Mouse (Mus musculus): Measurements from ENCODE around the gene Gna11.

Gna11 gene

DNA sequence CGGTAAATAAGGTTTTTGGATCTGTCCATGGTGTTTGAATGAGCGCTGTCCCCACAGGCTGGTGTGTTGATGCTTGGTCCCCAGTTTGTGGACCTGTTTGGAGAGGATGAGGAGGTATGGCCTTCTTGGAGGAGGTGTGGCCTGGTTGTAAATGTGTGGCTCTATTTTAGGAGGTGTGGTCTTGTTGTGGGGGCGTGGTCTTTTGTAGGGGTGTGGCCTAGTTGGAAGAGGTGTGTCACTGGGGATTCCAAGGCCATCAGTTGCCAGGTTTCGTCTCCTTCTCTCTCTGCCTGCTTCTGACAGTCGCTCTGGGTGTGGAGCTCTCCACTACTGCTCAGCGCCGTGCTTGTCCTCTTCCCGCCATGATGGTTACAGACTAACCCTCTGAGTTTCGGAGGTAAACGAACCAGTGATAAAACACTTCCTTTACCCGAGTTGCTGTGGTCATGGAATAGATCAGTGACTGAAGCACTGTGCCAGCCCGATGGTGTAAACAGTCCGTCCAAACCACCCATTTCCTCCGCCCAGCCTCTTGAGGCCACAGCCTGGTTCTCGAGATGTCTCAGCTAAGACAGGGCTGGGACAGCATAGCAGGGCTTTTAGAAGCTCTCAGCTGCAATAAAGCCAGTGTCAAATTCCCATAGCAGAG lies 39.9 kb downstream of the Gna11 start:
- no peak for DNase-seq (ENCODE audit: low spot score in 2 of 2)

DNA sequence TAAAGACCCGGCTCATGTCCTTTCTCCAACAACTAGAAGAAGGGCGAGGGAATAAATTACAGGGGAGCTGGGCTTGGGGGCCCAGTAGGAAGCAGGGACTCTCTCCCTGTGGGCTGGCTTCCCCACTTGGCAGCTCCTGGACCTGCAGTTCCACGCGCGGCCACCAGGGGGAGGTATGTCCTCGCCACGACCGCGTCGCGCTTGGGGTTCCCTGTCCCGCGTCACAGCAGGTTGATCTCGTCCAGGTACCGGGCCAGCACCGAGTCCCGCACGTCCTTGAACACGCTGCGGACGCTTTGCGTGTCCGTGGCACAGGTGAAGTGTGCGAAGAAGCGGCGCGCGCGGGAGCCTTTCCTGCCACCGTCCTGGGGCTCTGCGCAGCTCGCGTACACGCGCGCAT lies 42.3 kb downstream of the Gna11 start:
- DNase-seq (ENCODE audit: low spot score in 2 of 2), result peak; percentile 82 to 95

DNA sequence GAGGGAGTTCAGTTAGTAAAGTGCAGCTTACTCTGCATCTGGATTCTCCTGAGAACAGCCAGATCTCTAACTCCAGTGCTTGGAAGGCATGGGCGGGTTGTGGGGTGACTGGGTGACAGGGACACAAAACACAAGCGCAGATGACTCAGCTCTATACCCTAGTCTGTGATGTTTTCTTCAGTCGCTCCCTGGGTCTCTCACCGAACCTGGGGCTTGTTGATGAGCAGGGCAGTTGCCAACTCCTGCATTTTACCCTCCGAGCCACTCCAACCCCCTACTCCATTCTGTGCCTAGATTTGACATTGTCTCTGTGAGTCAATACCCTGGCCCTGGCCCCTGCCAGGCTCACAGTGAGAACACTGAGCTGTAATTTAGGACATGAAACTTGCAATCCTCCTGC lies 43.1 kb downstream of the Gna11 start:
- no peak for DNase-seq (ENCODE audit: low spot score in 2 of 2)

DNA sequence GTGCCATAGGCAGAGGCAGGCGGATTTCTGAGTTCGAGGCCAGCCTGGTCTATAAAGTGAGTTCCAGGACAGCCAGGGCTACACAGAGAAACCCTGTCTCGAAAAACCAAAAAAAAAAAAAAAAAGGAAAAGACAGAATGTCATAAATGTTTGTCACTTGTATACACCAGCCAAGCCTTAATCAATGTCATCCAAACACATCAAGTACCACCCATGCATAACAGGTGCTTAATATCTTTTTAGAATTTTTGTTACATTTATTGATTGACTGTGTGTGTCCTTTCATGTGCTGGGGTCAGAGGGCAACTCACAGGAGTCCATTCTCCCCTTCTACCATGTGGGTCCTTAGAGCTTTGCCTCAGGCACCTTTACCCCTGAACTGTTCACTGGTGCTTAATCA lies 45.0 kb downstream of the Gna11 start, which contains the start of gene S1pr4:
Gene S1pr4 (minus strand): TSS at position 101 of the 400 bp plus-strand sequence.
- DNase-seq (ENCODE audit: low spot score in 2 of 2), result no peak

DNA sequence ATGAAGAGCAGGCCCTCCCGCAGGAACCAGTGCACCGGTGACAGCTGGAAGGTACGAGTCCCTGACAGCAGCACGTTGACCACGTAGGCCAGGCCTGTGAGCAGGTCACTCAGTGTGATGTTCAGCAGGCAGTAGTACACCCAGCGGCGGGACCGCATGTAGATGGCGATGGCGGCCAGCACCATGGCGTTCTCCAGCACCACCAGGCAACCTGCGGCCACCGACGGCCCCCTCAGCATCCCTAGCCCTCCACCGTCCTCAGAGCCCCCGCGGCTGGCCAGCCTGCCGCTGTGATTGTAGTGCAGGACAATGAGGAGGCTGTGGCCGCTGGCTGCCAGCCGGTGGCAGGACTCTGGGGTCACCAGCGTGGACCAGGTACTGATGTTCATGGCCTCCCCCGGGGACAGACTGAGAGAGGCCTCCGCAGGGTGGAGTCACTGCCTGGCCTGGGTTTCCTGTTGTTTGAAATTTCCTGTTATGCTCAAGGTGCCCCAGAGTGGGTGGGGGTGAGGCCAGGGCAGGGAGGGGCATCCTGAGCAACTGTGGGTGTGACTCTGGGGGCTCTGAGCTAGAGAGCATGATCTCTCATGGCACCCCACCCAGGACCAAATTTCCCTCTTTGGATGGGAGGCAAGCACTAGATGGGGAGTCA lies 45.6 kb downstream of the Gna11 start:
- DNase-seq (ENCODE audit: low spot score in 2 of 2), result peak; percentile 78 to 82

DNA sequence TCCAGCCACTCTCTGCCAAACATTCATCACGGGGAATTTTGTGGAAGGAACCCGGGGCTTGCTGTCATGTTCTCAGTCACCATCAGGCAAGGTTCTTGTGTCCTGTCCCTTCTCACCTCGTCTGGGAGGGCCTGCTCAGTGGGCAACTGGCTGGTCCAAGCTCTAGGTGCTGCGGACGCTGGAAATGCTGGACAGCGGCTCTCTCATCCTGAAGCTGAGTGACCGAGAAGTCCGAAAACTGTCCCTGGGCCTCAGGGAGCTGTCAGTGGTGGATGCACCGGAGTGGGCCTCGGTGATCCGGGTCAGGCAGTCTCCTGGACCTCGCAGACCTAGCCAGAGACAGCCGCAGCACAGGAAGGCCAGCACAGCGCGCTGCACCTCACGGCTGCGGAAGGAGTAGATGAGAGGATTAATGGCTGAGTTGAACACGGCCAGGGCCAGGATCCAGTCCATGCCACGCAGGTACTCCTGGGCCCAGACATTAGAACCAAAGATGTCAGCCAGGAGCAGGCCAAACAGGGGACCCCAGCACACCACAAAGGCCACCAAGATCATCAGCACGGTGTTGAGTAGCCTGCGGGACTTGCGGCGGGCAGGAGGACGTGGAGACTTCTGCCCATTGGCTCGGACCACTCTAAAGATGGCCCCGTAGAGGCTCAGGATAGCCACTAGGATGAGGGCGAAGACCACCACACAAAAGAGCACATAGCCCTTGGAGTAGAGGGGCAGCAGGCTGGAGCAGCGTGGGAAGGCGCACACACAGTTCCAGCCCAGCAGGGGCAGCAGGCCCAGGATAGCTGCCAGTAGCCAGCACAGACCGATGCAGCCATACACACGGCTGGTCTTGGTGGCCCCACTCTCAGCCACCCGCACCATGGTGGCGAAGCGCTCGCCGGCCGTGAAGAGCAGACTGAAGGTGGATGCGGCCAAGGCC lies 46.4 kb downstream of the Gna11 start:
- DNase-seq (ENCODE audit: low spot score in 2 of 2), result no peak

DNA sequence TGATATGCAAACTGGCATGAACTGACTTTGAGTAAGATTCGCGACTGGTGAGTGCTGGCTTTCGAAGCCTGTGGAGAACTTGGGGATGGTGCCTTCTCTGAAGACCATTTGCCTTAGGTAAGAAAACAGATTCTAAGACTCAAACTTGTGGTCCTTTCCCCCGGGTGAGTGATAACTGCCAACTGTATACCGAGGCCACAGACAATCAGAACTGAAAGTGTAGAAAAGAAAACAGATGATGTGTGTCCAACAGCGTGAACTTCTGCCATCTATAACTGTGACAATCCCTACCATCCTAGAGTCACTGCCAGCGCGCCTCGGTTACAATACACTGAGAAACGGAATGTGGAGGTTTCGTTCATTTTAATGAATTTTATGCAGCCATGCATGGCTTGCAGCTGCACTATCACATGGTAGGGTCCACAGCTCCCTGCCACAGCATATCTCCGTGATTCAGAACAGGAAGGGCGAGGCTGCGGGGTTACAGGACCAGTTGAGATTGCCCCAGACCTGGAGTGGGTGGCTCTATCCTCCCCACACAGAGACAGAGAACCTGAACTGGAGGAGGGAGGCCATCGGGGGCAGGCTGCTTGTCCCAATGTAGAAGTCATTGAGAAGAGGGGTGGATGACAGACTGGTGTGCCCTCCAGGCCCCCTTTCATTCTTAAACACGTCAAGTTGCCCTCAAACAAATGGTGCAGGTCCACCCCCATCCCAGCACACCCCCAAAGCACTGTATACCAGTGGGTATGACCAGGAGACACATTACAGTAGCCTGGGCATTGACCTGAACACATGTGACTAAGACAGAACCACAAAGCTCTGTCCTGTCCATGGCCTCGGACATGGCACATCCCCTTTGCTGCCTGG lies 47.4 kb downstream of the Gna11 start:
- peak in 1 of 2 experiments; percentile 32 for DNase-seq (ENCODE audit: low spot score in 2 of 2)

DNA sequence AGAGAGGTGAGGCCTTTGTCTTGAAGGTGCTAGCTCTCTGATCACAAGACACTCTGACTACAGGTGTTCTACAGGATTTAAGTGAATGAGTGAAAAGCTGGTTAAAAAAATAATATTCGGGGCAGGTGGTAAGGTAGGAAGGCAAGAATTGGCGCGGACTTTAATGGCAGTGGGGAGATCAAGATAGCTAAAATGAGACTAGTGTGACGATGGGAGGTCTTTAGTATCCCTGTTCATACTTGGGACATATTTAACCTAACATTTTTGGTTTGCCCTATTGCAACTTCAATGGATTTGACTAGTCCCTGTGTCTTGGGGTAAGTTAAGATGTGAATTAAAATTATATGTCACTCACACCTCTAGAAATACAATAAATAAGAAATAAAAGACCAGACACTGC lies 48.0 kb downstream of the Gna11 start:
- no peak for DNase-seq (ENCODE audit: low spot score in 2 of 2)

DNA sequence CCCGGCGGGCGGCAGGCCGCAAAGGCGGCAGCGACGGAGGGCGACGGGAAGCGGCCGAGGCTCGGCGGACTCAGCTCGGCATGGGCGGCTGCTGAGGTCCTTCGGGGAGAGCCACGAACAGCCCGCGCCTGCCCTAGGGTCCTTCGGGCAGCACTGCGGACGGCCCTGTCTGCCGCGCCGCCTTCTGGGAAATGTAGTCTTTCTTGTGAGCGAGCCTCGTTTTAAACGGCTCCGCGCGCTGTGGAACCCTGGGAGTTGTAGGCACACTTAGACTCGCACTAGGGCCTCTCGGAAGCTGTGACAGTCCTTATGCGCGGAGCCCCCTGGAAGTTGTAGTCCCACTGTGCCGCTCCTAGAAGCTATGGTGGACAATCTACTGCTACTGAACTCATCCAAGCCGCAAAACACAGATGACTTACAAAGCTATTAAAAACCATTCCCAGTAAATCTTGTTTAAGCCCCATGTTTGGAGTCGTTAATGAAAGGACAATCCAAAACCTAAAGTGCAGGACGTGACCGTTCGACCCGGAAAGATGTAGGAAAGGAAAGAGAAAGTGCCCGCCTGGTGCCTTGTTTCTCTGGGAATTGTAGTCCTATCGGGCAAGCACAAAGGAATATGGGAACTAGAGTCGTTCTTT lies 48.6 kb downstream of the Gna11 start, which contains the start of gene Ncln:
Gene Ncln (minus strand): TSS at position 129 of the 638 bp plus-strand sequence.
- DNase-seq (ENCODE audit: low spot score in 2 of 2), result peak; percentile 96 to 97

DNA sequence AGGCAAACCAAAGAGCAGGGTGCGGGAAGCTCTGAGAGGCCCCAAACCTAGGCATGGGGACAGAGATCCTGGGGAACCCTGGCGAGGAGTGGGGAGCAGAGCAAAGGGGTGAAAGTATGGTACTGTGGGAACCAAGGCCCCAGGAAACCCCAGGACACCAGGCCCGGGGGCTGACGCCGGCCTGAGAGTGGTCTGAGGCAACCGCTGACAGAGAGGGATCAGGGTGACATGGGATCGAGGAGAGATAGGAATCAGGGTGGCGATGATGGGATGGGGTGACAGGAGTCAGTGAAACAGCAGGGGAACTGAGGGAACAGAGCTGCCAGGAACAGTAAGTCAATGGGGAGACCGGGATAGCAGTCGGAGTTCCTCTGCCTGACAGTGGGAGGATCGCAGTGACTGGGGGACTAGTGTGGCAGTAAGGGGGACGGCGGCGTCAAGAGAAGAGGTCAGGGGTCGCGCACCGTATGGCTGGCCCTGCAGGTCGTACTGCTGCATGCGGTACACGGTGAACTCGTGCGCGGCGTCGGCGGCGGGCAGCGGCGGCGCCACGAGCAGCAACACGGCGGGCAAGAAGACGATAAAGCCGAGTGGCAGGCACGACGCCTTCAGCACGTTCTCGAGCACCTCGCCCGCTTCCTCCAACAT lies 49.2 kb downstream of the Gna11 start:
- DNase-seq (ENCODE audit: low spot score in 2 of 2), result no peak

DNA sequence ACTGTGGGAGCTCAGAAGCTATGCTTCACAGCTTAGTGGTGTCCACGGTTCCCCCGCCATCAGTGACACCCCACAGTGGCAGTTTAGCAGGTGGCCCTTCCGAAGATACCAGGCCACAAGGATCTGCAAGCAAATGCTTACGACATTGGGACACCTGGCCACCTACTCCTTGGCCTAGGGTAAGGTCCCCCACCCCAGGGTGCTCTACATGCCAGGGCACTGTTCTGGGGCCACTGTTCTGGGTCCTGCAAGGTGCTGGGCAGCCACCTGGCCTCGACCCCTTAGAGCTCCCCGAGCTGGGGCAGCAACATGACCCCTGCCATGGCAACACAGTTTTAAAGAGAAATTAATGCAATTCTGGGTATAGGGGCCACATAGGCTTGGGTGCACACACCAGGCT lies 49.8 kb downstream of the Gna11 start:
- DNase-seq (ENCODE audit: low spot score in 2 of 2), result no peak

DNA sequence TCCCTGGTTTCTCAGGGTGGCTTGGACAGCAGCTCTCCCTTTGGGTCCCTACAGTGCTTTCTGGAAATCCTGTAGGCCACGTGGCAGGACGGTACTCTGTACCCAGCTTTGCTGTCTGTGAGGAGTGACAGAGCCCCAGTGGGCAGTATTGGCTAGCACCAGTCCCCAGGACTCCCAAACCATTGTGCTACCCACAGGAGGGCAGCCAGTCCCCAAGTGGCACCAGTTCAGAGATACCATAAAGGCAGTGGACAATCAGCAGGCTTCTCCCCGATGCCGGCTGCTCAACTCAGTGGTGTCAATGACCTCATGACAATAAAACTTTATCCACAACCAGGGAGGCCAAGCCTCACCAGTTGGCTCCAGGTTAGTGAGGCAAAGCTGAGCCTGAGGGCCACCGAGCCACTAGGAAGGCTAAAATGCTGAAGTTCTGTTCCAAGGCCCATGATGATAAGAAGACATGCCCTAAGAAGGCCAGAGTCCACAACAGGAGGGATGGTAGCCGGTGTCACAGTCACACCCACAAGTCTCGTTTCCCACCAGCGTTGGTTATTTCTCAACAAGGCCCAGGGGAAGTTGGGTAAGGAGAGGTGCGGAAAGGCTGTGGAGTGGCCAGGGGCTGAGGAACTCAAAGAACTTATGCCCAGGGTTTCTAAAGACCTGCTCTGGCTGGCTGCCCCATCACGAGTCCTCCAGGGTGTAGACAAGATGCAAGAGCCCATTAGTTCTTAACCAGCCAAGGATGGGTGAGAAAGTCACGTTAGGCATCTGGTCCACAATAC lies 50.5 kb downstream of the Gna11 start:
- DNase-seq (ENCODE audit: low spot score in 2 of 2), result no peak

DNA sequence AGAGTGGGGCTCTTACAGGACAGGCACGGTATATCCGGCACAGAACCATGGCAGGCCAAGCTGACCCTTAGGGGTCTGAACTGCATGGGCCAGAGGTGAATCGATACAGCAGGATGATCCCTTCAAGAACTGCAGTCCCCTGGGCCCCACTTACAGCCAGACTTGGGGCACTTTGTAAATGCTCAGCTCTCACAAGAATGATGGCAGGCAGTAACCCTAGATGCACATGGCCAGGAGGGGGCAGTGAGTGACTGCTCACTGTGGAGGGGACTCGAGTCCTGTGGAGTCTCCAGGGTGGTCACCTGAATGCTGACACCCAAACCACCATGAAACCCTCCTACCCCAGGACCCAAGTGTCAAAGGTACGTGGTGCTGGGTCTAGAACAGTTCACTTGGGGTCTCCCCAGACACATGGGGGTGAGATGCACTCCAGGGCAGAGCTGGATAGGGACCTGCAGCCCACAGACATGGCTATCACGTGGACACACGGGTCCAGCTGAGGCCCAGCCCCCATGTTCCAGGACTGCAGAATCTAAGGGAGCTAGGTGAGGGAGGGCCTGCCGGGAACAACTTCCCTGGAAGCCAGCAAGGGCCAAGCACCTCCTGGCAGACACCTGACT lies 51.3 kb downstream of the Gna11 start:
- peak in 1 of 2 experiments; percentile 35 for DNase-seq (ENCODE audit: low spot score in 2 of 2)

DNA sequence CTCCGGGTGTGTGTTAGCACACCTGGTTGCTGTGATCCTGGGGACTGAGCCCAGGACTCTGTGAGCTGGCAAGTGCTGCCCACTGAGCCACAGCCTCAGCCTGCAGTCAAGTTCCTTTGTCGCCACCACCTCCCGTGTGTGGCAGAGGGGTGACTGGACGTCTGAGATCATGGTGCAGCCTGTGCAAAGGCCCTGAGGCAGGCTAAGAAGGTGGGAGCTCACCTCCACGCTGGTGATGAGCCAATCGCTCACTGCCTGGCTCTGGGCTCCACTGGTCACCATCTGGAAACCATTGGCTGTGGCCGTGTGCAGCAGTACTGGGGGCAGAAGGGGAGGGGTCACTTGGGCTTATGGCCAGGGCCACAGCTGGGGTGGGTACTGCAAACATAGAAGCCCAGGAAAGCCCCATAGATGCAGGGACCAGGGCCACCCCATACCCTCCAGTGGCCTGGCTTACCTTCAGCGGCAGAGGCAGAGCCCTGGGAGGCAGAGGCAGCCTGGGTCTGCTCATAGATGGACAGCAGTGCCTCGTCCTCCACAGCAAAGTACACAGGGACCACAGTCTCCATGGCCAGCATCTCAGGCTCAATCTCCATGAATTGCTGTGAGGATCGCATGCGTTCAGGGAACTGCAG lies 52.3 kb downstream of the Gna11 start:
- DNase-seq (ENCODE audit: low spot score in 2 of 2), result no peak

DNA sequence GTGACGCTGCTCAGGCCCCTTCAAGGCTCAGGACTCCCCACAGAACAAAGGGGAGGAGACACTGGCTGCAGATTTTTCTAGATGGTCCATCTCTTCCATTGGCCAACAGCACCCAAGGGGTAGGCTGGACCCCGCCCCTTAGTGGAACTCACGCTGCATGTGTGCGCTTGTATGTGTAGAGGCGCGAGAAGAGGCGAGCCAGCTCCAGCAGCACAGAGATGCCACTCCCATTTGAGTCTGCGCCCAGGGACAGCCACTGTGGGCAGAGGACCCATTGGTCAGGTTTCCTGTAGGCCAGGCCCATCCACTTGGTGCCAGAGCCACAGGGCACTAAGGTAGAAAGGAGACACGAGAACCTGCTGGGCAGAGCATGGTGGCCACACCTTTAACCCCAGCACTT lies 54.0 kb downstream of the Gna11 start:
- no peak for DNase-seq (ENCODE audit: low spot score in 2 of 2)

DNA sequence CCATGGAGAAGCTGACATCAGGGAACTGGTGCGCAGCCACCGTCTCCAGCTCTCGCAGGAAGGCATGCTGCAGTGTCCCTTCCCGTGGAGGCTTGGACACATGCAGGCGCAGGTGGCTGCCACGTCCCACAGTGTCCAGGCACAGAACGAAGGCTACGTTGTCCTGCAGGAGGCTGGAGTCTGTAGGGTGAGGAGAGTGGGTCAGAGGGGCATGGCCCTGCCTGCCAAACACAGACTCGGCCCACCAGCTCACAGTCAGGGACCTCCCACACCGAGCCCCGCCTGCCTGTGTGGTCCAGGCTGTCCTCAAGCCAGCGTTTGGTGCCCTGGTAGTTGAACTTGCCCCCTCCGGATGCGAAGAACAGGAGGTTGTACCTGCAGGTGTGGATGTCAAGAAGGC lies 55.0 kb downstream of the Gna11 start:
- no peak for DNase-seq (ENCODE audit: low spot score in 2 of 2)

DNA sequence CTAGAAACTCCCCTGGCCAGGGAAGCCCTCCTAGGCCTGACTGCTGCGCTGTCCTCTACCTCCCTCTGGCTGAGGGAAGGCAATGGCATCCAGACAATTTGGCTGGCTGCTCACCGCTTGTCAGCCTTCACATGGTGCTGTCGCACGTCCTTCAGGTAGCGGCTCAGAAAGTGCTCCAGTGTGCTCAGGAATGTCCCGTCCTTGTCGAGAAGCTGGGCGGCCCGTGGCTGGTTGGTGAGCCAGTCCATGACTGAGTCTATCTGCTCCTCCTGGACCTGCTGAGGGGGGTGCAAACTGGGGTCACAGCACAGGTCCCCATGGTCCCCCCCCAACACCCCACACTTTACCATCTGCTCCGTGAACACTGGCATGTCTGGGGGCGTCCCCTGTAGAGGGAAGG lies 56.9 kb downstream of the Gna11 start:
- no peak for DNase-seq (ENCODE audit: low spot score in 2 of 2)

DNA sequence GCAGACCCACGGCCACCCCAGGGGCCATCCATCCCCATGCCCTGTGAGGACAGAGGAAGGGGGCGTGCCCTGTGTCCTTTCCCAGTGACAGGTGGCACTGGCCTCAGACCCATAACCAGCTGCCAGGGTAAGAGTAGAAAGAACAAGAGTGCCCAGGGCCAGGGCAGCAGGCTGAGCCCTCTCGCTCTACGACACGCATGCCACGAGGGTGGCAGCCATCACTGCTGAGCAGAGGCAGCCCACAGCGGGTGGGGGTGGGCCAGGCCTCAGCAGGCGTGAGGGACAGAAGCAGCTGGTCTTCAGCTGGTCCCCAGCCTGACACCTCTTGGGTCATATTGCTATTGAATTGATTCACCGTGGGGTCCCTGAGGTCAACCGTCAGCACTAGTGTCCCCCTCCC lies 58.5 kb downstream of the Gna11 start:
- DNase-seq (ENCODE audit: low spot score in 2 of 2), result no peak
